Mouse (Mus musculus) limb, embryonic 14.5 days (tissue): ENCODE results near the gene Krt9. TPM values are rescaled to one million over a fixed set of nuclear protein-coding genes. Genes with fewer than 3 reads are reported as not detected.

ENCODE experiments used
- ATAC-seq: fragments of 200-750 bp; cut with Nextera tagmentation; 2 replicates; pipeline ENCODE4 v1.8.0; 2017; ENCODE audit warnings: low read depth, moderate number of reproducible peaks, moderate TSS enrichment; ENCODE audit not compliant: low FRiP score
- DNase-seq: peaks from one replicate; pipeline ENCODE4 v3.0.0-alpha.2; 2015; ENCODE audit warnings: low spot score
- H3K27ac ChIP-seq: fragments of 300-500 bp; sonication (generic); replicated peaks from 2 replicates; pipeline ENCODE4 v1.5.1; 2014; ENCODE audit warnings: low read depth, mild to moderate bottlenecking, low read length, moderate library complexity, mixed read lengths
- H3K27me3 ChIP-seq: fragments of 300-500 bp; sonication (generic); 2 replicates; pipeline ENCODE4 v1.6.1; 2014; ENCODE audit warnings: low read length, mixed read lengths; ENCODE audit not compliant: control insufficient read depth, insufficient read depth
- H3K36me3 ChIP-seq: fragments of 300-500 bp; sonication (generic); 2 replicates; pipeline ENCODE4 v1.6.1; 2014; ENCODE audit warnings: mild to moderate bottlenecking, low read length, moderate library complexity, mixed read lengths; ENCODE audit not compliant: control insufficient read depth, insufficient read depth
- H3K4me1 ChIP-seq: fragments of 300-500 bp; sonication (generic); 2 replicates; pipeline ENCODE4 v1.6.1; 2014; ENCODE audit warnings: antibody characterized with exemption, low read length, mixed read lengths; ENCODE audit not compliant: control insufficient read depth, insufficient read depth
- H3K4me2 ChIP-seq: fragments of 300-500 bp; sonication (generic); replicated peaks from 2 replicates; pipeline ENCODE4 v1.6.1; 2014; ENCODE audit warnings: low read depth, mild to moderate bottlenecking, low read length, moderate library complexity; ENCODE audit not compliant: severe bottlenecking
- H3K4me3 ChIP-seq: fragments of 300-500 bp; sonication (generic); replicated peaks from 2 replicates; pipeline ENCODE4 v1.5.1; 2014; ENCODE audit warnings: low read length
- H3K9ac ChIP-seq: fragments of 300-500 bp; sonication (generic); 2 replicates; pipeline ENCODE4 v1.6.1; 2014; ENCODE audit warnings: mild to moderate bottlenecking, low read depth, low read length, moderate library complexity; ENCODE audit not compliant: severe bottlenecking
- H3K9me3 ChIP-seq: fragments of 300-500 bp; sonication (generic); 2 replicates; pipeline ENCODE4 v1.6.1; 2016; ENCODE audit warnings: low read length; ENCODE audit not compliant: control insufficient read depth
- POLR2A ChIP-seq: fragments of 200-500 bp; IDR thresholded peaks from 2 replicates; pipeline ENCODE4 v1.8.0; 2012; ENCODE audit warnings: inconsistent platforms, mild to moderate bottlenecking, moderate library complexity, borderline replicate concordance; ENCODE audit not compliant: insufficient read depth, insufficient read length; ENCODE audit errors: extremely low read depth
- WGBS: fragments of 180-500 bp; shearing (Covaris S2); extraction: QIAGEN DNeasy Blood & Tissue Kit; methylation state at CpG from one replicate; pipeline ENCODE4 v1.1.7; 2014; 5-methylcytosine and 5-hydroxymethylcytosine counted together
- polyA plus RNA-seq, 2 experiments: library from polyadenylated mRNA; depleted of rRNA in 1 of 2; stranded (reverse) in 1 of 2; unstranded in 1 of 2; fragments of >200 nt; fragmentation: Nextera tagmentation in 1 of 2; extraction: Ambion mirVana in 1 of 2; gene quantifications; 2 replicates each; pipeline versions ENCODE4 v1.2.1 to v1.2.3; 2012 to 2014

Krt9 gene
- polyA plus RNA-seq, 2 experiments, result 0.39 TPM; not detected in 1

- WGBS, result 64% methylated on average over 8 of the region's 8 CpGs
- TF ChIP-seq POLR2A, result no peak
- ATAC-seq, result no peak
- DNase-seq, result no peak
- Histone ChIP-seq H3K4me1 (peaks cover 8% of the 10 kb centered on the region), H3K9me3 (no peaks in the 10 kb centered on the region), H3K9ac (no peak overlapping the region), H3K27me3 (no peaks in the 10 kb centered on the region), H3K27ac (no peak overlapping the region), H3K4me3 (no peak overlapping the region), H3K36me3 (no peaks in the 10 kb centered on the region), H3K4me2 (no peak overlapping the region)
Observed at GRCm38 (mm10) chr11:100155497-100156255, 37.4 kb downstream of the Krt9 start.

- no peak for DNase-seq
- ATAC-seq, result no peak
- H3K27me3 ChIP-seq, result peaks cover 26% of the 10 kb centered on the region
- no peak within 1 kb of the TSS for H3K27ac ChIP-seq
- H3K4me3 ChIP-seq, result no peak within 1 kb of the TSS
- H3K9ac ChIP-seq, result no peak within 1 kb of the TSS
- H3K4me2 ChIP-seq, result no peak within 1 kb of the TSS
- no peaks in the 10 kb centered on the region for H3K36me3 ChIP-seq
- H3K9me3 ChIP-seq, result no peaks in the 10 kb centered on the region
- WGBS, result 54% methylated on average over 9 of the region's 9 CpGs
- TF ChIP-seq POLR2A, result no peak
- peaks cover 10% of the 10 kb centered on the region for H3K4me1 ChIP-seq
Observed at GRCm38 (mm10) chr11:100148615-100149330, 44.3 kb downstream of the Krt9 start, which contains the start of gene Krt19. Gene Krt19, minus strand, starts transcription at chr11:100148665.

- Histone ChIP-seq H3K27ac (no peak overlapping the region), H3K27me3 (peaks cover 27% of the 10 kb centered on the region), H3K9ac (no peak overlapping the region), H3K36me3 (no peaks in the 10 kb centered on the region), H3K4me1 (peaks cover 10% of the 10 kb centered on the region), H3K9me3 (no peaks in the 10 kb centered on the region), H3K4me2 (no peak overlapping the region), H3K4me3 (no peak overlapping the region)
- TF ChIP-seq POLR2A, result no peak
- no peak for DNase-seq
- no peak for ATAC-seq
- WGBS, result 55% methylated on average over 5 of the region's 5 CpGs
Observed at GRCm38 (mm10) chr11:100147566-100148353, 45.3 kb downstream of the Krt9 start.

- Histone ChIP-seq H3K27me3 (peaks cover 27% of the 10 kb centered on the region), H3K4me1 (peaks cover 10% of the 10 kb centered on the region), H3K4me2 (peak overlapping the region; percentile 45), H3K4me3 (peak overlapping the region; percentile 29), H3K36me3 (no peaks in the 10 kb centered on the region), H3K27ac (no peak overlapping the region), H3K9me3 (no peaks in the 10 kb centered on the region), H3K9ac (no peak overlapping the region)
- WGBS, result under 1% methylated on average over 13 of the region's 13 CpGs
- no peak for TF ChIP-seq POLR2A
- ATAC-seq (no peak), DNase-seq (no peak)
Observed at GRCm38 (mm10) chr11:100145858-100146560, 47.0 kb downstream of the Krt9 start.
